Mouse (Mus musculus): ENCODE measurements at regions not wholly inside any gene's neighbourhood (a gene's known extent, or its start where the extent isn't known, plus 50 kb on each side); places are given as distances from the start of the nearest gene placed in this dataset.

- TF ChIP-seq EP300 (IDR thresholded peaks at IDR 0.05; ENCODE audit: low read length) (no peak), USF2 (conservative IDR thresholded peaks at IDR 0.05; ENCODE audit: low read depth, low read length) (no peak), POLR2A (IDR thresholded peaks at IDR 0.05; ENCODE audit: low read depth, low read length) (no peak), ELF1 (IDR thresholded peaks at IDR 0.05; ENCODE audit: low read depth, low read length) (no peak), CHD2 (IDR thresholded peaks at IDR 0.05; ENCODE audit: low read length) (no peak), CTCF (conservative IDR thresholded peaks at IDR 0.05 in 1 of 2, IDR thresholded peaks at IDR 0.05 in 1 of 2; ENCODE audit: low read depth in 2 of 2, low read length in 2 of 2) (no peak), ZNF384 (IDR thresholded peaks at IDR 0.05; ENCODE audit: low read depth, low read length) (no peak), TBP (conservative IDR thresholded peaks at IDR 0.05; ENCODE audit: low read depth, low read length) (no peak)
Observed at GRCm38 (mm10) chr3:36764741-36765140, 74.8 kb upstream of the Trpc3 start.

All from CH12.LX (cell line).